Mouse (Mus musculus) kidney, postnatal 0 days (tissue): ENCODE results near the gene Tmub2. TPM values are rescaled to one million over a fixed set of nuclear protein-coding genes. Genes with fewer than 3 reads are reported as not detected.

Experiments used
- ATAC-seq: fragments of 200-750 bp; cut with Nextera tagmentation; replicated peaks from 2 replicates; pipeline ENCODE4 v1.8.0; 2017; ENCODE audit warnings: low read depth, moderate number of reproducible peaks, moderate TSS enrichment, moderate library complexity; ENCODE audit not compliant: low FRiP score
- DNase-seq: peaks from one replicate; pipeline ENCODE4 v3.0.0-alpha.2; 2016; ENCODE audit warnings: low spot score
- H3K27ac ChIP-seq: fragments of 300-500 bp; sonication (generic); 2 replicates; pipeline ENCODE4 v1.5.1; 2014; ENCODE audit warnings: mild to moderate bottlenecking
- H3K27me3 ChIP-seq: fragments of 300-500 bp; sonication (generic); 2 replicates; pipeline ENCODE4 v1.6.1; 2014; ENCODE audit warnings: low read length, mixed read lengths; ENCODE audit not compliant: insufficient read depth
- H3K36me3 ChIP-seq: fragments of 300-500 bp; sonication (generic); 2 replicates; pipeline ENCODE4 v1.6.1; 2014; ENCODE audit warnings: low read length, mixed read lengths; ENCODE audit not compliant: insufficient read depth
- H3K4me1 ChIP-seq: fragments of 300-500 bp; sonication (generic); replicated peaks from 2 replicates; pipeline ENCODE4 v1.6.1; 2014; ENCODE audit warnings: antibody characterized with exemption, low read length, mixed read lengths; ENCODE audit not compliant: insufficient read depth
- H3K4me2 ChIP-seq: fragments of 300-500 bp; sonication (generic); 2 replicates; pipeline ENCODE4 v1.6.1; 2014; ENCODE audit warnings: mild to moderate bottlenecking, low read length, moderate library complexity, mixed read lengths
- H3K4me3 ChIP-seq: fragments of 300-500 bp; sonication (generic); replicated peaks from 2 replicates; pipeline ENCODE4 v1.5.1; 2014; ENCODE audit warnings: low read depth, low read length
- H3K9ac ChIP-seq: fragments of 300-500 bp; sonication (generic); 2 replicates; pipeline ENCODE4 v1.6.1; 2014; ENCODE audit warnings: low read depth, low read length
- H3K9me3 ChIP-seq: fragments of 300-500 bp; sonication (generic); replicated peaks from 2 replicates; pipeline ENCODE4 v1.6.1; 2016; ENCODE audit warnings: low read length, inconsistent platforms, mixed read lengths
- CTCF ChIP-seq: IDR thresholded peaks from 2 replicates; pipeline ENCODE4 v1.5.1; 2016; ENCODE audit warnings: antibody characterized with exemption, low read depth, mild to moderate bottlenecking, moderate library complexity
- WGBS: fragments of 180-500 bp; shearing (Covaris S2); extraction: QIAGEN DNeasy Blood & Tissue Kit; methylation state at CpG from one replicate; pipeline ENCODE4 v1.1.7; 2014; 5-methylcytosine and 5-hydroxymethylcytosine counted together
- polyA plus RNA-seq: library from polyadenylated mRNA; unstranded; fragments of >200 nt; fragmentation: Nextera tagmentation; extraction: Ambion mirVana; gene quantifications from 2 replicates; pipeline ENCODE4 v1.2.1, GENCODE M21; 2015

The Tmub2 gene
- polyA plus RNA-seq, 1 experiment from 2014 or later: 46.1 TPM

GRCm38 (mm10) chr11:102327250-102327649 lies 42.5 kb downstream of the Tmub2 start:
- no peak overlapping the region for H3K4me2 ChIP-seq
- DNase-seq: no peak
- 48% methylated on average over 5 of the region's 5 CpGs for WGBS
- H3K4me3 ChIP-seq: no peak overlapping the region
- TF ChIP-seq CTCF: no peak
- H3K4me1 ChIP-seq: no peaks in the 10 kb centered on the region
- H3K27me3 ChIP-seq: no peaks in the 10 kb centered on the region
- H3K27ac ChIP-seq: no peak overlapping the region
- no peaks in the 10 kb centered on the region for H3K9me3 ChIP-seq
- no peak overlapping the region for H3K9ac ChIP-seq
- no peaks in the 10 kb centered on the region for H3K36me3 ChIP-seq
- ATAC-seq: no peak

DNA sequence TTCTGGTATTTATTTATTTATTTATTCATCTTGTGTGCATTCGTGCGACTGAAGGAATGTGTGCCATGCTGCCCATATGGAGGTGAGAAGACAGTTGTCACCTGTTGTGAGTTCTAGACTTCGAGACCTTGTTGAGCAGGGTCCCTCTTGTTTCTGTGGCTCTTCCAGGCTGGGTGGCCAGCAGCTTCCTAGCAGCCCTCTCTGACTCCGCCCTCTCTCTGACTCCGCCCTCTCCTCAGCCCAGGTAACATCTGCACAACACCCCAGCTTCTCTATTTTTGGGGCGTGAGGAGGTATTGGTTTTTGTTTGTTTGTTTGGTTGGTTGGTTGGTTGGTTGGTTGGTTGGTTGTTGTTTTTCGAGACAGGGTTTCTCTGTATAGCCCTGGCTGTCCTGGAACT lies 43.1 kb downstream of the Tmub2 start:
- 88% methylated on average over 7 of the region's 7 CpGs for WGBS

DNA sequence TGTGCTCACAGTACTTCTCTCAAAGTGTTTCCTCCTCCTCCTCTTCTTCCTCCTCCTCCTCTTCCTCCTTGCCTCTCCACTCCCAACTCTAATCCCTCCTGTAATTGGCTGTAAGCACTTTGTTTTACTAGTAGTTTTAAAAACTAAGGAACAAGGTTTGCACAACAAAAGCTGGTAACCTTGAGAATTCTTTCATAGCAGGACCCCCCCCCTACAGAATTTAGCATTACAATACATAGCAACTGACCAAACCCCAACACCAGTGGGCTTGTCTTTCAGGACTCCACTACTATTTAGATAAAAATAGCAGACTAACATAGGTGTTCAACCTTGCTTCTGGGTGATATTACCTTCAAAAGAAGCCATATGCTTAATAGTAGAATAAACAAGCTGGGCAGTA lies 44.8 kb downstream of the Tmub2 start:
- TF ChIP-seq CTCF: no peak
- no peaks in the 10 kb centered on the region for H3K36me3 ChIP-seq
- ATAC-seq: no peak

More for the DNA sequence above, 43.1 kb downstream of the Tmub2 start:
- no peak for DNase-seq
- no peaks in the 10 kb centered on the region for H3K36me3 ChIP-seq
- no peak overlapping the region for H3K4me3 ChIP-seq
- H3K4me2 ChIP-seq: no peak overlapping the region
- no peak overlapping the region for H3K27ac ChIP-seq
- H3K9me3 ChIP-seq: no peaks in the 10 kb centered on the region
- no peaks in the 10 kb centered on the region for H3K27me3 ChIP-seq
- no peaks in the 10 kb centered on the region for H3K4me1 ChIP-seq
- H3K9ac ChIP-seq: no peak overlapping the region
- no peak for TF ChIP-seq CTCF
- no peak for ATAC-seq

DNA sequence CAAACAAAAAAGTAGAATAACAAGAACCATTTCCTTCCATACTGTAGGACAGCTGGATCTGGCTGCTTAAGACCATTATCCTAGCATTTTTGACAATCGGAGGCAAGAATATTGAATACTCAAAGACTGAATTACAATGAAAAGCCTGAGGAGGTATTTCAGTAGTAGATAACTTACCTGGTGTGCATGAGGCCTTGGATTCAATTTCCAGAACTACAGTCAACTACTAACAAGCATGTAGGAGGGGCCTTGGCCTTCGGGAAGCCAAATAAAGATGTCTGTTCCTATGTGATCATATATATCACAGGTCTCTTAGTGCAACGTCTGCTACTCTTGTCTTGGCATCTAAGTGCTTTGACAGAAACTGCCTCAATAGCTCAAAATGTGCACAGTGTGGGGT lies 45.3 kb downstream of the Tmub2 start:
- 65% methylated on average over 3 of the region's 3 CpGs for WGBS
- Histone ChIP-seq H3K4me3 (no peak overlapping the region), H3K9ac (no peak overlapping the region), H3K4me2 (no peak overlapping the region), H3K4me1 (no peaks in the 10 kb centered on the region; the same call in 1 of the 2 replicates), H3K27ac (no peak overlapping the region), H3K27me3 (no peaks in the 10 kb centered on the region), H3K36me3 (no peaks in the 10 kb centered on the region), H3K9me3 (no peaks in the 10 kb centered on the region)
- ATAC-seq (no peak), DNase-seq (no peak)
- no peak for TF ChIP-seq CTCF

More for the DNA sequence above, 44.8 kb downstream of the Tmub2 start:
- H3K4me1 ChIP-seq: no peaks in the 10 kb centered on the region
- H3K27me3 ChIP-seq: no peaks in the 10 kb centered on the region
- no peaks in the 10 kb centered on the region for H3K9me3 ChIP-seq
- no peak overlapping the region for H3K27ac ChIP-seq
- H3K9ac ChIP-seq: no peak overlapping the region
- H3K4me3 ChIP-seq: no peak overlapping the region
- no peak overlapping the region for H3K4me2 ChIP-seq
- DNase-seq: no peak

DNA sequence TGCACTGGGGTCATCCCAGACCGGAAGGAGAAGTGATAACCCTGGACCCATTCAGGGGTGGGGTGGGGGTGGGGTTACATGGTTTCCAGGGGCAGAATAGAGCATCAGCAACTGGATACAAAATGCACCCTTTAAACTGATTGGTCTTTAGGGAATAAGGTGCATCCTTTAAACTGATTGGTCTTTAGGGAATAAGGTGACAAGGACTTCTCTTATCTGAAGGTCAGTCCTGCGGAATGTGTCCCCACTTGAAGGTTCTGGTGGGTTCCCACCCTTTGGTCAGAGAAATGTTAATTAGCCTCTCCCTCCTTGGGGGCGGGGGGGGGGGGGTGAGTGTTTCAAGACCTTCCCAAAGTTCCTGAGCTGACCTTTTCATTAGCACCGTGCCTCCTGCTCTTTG lies 47.1 kb downstream of the Tmub2 start:
- no peak for TF ChIP-seq CTCF
- ATAC-seq (no peak), DNase-seq (no peak)
- no peak overlapping the region for H3K9ac ChIP-seq
- H3K9me3 ChIP-seq: no peaks in the 10 kb centered on the region
- no peak overlapping the region for H3K27ac ChIP-seq
- 42% methylated on average over 4 of the region's 4 CpGs for WGBS
- no peaks in the 10 kb centered on the region for H3K27me3 ChIP-seq
- H3K4me3 ChIP-seq: no peak overlapping the region
- H3K4me2 ChIP-seq: no peak overlapping the region
- no peaks in the 10 kb centered on the region for H3K36me3 ChIP-seq
- no peaks in the 10 kb centered on the region; the same call in 1 of the 2 replicates for H3K4me1 ChIP-seq

DNA sequence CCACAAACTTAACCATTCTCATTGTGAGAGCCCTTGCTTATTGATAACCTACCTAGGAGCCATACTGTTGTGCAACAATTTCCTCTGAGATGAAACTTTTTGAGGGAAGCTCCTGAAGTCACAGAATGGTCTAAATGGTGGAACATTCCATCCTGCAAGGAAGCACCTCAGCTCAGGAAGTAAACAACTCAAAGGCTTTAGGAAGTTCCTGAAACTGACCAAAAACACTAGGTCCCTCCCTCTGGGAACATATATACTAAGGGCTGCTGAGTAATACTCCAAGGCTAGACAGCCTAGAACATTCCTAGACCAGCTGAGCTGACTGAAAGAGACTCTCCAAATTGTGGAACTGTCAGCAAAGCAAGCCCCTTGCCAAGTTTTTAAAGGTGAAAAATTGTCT lies 48.3 kb downstream of the Tmub2 start:
- H3K27me3 ChIP-seq: no peaks in the 10 kb centered on the region
- H3K4me2 ChIP-seq: no peak overlapping the region
- DNase-seq (no peak), ATAC-seq (no peak)
- no peaks in the 10 kb centered on the region; the same call in 1 of the 2 replicates for H3K4me1 ChIP-seq
- no peak overlapping the region for H3K4me3 ChIP-seq
- no peak for TF ChIP-seq CTCF
- H3K9me3 ChIP-seq: no peaks in the 10 kb centered on the region
- H3K27ac ChIP-seq: no peak overlapping the region
- H3K36me3 ChIP-seq: no peaks in the 10 kb centered on the region
- no peak overlapping the region for H3K9ac ChIP-seq

DNA sequence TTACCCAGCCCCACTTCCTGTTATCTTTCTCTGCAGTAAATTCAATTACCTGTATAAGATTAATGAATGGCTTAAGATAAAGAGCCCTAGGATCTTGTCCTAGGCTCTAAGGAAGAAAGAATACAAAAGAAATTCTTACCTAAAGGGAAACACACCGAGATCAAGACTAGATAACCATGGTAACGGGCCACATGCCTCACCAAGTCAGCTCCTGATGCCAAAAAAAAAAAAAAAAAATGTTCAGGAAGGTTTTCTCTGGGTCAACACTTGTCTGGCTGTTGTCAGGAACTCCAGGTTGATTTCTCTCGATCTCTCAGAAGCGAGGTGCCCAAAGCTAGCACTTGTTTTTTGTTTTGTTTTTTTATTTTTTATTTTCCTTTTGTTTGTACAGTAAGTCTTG lies 49.3 kb downstream of the Tmub2 start:
- Histone ChIP-seq H3K9me3 (no peaks in the 10 kb centered on the region), H3K27ac (no peak overlapping the region), H3K4me3 (no peak overlapping the region), H3K36me3 (no peaks in the 10 kb centered on the region), H3K4me2 (no peak overlapping the region), H3K4me1 (no peaks in the 10 kb centered on the region; the same call in 1 of the 2 replicates), H3K9ac (no peak overlapping the region), H3K27me3 (no peaks in the 10 kb centered on the region)
- no peak for TF ChIP-seq CTCF
- DNase-seq (no peak), ATAC-seq (no peak)
- 63% methylated on average over 4 of the region's 4 CpGs for WGBS
